Mouse (Mus musculus): ENCODE results near the gene Dcdc2c.

The Dcdc2c gene

DNA sequence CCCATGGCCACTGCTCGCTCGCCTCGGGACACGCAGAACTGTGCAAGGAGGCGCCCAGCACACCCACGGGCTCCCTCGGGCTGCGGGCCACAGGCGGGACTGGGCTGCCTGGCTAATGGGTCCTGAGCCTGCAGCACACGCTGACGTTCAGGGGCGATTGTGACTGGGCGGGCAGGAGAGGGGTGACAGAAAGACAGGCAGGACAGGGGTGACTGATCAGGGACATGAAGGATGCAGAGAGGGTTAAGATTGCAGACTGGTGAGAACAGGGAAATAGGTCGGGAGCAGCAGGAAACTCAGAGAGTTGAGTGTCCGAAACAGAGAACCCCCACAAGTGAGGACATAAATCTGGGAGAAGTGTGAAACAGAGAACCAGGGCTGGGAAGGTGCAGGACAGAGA, at the start of gene Dcdc2c:
Dcdc2c (minus strand) TSS at position 101 of the 400 bp plus-strand sequence.
- no peak for DNase-seq (ENCODE audit: low spot score)

DNA sequence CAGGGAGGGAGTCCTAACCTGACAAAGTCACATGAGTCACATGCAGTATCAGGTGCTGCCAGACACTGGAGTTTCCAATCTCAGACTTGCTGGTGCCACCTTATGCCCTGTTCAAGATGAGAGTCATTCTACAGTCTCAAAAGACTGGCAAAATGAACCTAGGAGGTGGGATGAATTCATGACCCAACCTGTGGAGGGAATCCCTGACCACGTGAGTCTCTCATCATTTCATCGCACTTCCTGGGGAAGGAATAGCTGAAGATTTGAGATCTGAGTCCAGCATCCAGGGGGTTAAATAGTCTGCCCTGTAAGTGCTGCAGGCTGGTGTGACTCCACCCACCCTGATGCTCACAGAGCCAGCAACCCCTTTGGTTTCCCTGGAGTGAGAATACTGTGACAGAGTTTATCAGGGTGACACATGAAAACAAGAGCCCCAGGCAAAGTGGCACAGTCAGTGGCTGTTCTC, 46.4 kb upstream of the Dcdc2c start:
- no peak for DNase-seq (ENCODE audit: low spot score)

DNA sequence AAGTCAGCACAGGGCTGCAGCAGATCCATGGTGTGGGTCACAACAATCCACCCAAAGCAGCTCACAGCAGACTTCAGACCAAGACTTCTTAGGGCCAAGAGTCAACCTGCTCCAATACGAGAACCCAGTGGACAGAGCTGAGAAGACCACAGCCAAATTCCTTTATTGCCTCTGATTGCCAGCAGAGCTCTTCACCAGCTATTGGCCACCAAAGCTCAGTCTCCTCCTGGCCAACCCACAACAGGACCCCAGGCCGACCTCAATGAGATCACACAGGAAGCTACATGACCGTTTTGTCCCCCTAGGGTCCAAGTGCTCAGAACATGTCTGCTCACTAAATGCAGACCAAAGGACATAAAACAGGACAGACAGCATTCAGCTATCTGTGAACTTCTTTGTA, 45.9 kb upstream of the Dcdc2c start:
- DNase-seq (ENCODE audit: low spot score) = no peak

DNA sequence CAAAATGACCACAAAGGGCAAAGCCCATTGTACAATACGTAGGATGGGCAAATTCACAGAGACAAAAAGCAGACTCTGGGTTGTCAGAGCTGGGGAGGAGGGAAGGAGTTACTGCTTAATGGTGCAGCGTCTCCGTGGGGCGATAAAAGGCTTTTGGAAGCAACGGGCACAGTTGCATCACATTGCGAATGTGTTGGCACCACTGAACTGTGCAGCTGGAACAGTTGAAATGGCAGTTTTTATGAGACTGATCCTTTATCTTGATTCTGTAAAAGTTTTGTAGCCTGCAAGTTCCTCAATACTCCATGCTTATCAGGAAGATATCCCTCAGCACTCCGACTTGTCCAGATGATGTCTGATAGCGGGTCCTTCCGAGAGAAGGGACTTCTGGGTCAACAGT, 45.5 kb upstream of the Dcdc2c start:
- DNase-seq (ENCODE audit: low spot score) = no peak

DNA sequence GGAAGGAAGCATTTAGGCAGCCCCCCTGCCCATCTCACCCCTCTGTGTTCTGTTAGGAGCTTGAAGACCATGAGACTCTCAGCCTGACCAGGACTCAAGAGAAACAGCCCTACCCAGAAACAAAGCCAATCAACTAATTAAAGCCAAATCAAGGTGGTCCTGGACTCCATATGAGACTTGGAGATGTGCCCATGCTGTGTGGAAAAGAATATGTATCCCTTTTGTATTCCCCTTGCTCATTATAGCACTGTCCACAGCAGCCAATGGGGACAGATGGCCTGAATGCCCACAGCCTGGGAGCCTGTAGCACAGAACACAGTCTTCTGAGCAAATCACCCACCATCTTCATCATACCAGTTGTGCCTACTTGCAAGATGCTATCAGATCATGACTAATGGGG, 44.7 kb upstream of the Dcdc2c start:
- DNase-seq (ENCODE audit: low spot score) = no peak

DNA sequence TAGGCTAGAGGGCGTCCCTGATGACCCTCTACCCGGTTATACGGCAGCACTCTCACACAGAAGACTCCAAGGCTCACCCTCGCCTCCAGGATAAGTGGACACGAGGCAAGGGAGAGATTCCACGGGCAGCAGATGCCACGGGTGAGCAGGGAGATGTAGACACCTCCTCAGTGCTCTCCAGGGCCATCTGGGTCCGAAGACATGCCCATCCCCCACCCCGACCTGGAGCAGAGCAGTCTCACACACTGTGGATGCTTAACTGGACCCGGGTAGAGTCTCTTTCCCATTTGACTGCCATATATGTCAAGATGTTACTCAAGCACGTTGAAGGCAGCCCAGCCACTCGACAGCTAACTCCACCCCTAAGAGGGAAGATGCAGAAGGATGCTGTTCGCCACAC, 38.2 kb upstream of the Dcdc2c start:
- DNase-seq (ENCODE audit: low spot score) = no peak

DNA sequence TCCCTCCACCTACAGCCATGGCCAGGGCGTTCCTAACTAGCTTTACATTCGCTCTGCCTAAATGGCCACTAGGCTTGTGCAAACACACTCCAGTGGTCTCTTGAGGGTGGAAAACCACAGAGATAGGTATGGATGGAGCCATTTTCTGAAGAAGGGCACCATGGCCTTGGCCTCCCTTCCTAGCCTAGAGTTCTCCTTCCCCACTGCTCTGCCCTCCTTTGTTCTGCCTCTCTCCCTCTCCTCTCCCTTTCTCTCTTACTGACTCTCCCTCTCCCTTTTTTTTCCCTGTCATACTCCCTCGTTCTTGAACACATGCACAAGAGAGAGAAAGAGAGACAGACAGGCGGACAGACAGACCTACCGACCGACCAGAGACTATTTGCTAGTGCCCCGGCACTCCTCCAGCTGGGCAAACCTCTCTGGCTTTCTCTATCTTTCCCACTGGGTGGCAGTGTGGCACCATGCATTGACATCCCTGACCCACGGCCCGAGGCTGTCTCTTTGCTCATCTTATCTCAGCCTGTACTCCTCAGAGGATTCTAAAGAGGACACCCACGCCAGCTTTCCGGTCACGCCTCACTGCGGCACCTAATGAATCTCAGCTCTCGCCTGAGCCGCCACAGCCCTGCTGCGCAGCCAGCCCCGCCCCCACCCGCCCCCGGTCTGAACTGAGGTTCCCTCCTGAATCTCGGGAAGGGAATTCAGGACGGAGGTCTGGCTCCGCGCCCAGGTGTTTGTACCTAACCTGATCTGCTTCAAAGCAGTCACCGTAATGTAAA, 37.1 kb upstream of the Dcdc2c start:
- peak; percentile 92 for DNase-seq (ENCODE audit: low spot score)

DNA sequence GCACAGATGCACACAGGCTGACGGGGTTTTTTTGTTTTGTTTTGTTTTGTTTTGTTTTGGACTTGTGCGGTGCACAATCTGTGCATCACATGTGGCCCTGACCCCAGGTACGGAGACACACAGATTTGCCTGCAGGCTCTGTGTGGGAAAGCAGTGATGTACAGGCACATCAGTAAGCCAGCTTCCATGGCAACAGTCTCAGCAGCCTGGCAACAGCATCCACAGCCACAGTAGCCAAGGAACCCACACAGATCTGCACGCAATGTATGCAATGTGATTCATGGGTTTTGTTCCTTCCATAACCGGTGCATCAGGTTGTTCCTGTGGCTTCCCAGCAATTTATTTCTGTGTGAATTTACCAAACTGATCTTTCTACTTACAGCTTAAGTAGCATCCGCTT, 35.8 kb upstream of the Dcdc2c start:
- peak; percentile 80 for DNase-seq (ENCODE audit: low spot score)

DNA sequence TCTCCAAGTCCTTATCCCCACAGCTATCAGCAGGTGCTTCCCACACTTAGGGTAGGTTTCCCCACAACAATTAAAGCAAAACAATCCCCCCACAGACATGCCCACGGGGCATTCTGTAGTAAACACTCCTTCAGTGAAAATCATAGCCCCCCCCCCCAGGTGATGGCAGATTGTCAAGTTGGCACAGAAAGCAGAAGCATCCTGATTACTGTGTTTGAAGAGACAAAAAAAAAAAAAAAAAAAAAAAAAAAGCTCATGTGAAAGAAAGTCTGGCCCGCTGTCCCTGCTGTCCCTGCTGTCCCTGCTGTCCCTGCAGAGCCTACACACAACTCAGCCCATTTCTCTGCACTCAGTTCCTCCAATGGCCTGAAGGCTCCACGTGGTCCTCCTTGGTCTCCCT, 31.8 kb upstream of the Dcdc2c start:
- DNase-seq (ENCODE audit: low spot score) = no peak

DNA sequence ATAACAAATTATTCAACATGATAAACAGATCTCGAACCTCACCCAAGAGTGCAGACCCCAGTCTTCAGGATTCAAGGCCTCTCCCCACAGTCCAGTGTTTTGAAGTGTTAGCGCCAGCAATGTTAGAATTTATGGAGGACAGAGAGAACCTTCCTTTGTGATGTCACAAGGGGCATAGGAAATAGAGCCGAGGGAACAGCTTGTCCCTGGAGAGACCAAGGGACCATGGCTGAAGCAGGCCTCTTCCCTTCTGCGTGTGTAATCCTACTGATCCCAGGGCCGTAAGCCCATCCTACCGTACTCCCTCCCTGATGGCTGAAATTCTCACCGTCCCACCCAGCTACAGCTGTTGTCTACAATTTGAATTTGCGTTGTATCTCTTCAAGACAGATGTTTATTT, 30.2 kb upstream of the Dcdc2c start, which contains the start of gene Allc:
Allc (minus strand) TSS at position 101 of the 400 bp plus-strand sequence.
- no peak for DNase-seq (ENCODE audit: low spot score)

DNA sequence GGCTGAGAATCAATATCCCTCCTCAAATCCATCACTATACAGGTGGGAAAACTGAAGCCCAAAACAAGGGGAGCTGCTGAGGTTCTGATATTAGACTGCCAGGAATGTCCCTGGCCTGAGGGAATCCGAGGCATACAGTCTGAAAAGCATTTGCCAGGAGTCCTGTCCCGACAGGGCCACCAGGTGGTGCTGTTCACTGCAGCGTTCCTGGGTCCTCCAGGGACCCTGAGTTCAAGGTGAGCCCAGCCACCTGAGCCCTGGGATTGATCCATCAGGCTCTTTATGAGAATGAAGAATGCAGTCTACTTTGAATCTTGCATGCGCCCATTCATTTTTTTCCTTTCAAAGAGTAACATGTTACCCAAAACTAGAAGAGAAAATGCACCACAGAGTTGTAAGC, 26.9 kb upstream of the Dcdc2c start:
- no peak for DNase-seq (ENCODE audit: low spot score)

DNA sequence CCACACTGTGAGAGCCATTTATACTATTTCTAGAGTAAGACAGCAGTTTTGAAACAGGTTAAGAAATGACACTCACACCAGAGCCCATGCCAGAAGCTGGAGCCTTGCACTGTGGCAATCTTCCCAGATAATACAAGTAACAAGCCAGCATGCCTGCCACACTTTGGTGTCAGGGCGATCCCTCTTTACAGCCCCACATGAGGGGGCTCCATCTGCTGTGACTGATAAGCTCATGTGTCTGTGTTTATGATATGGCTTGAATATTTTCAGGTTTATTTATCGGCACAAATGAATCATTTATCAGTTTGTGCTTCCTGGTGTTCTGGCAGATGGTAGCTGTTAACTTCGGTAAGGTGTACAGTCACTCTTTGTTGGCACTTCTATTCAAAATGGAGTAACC, 25.9 kb upstream of the Dcdc2c start:
- no peak for DNase-seq (ENCODE audit: low spot score)

DNA sequence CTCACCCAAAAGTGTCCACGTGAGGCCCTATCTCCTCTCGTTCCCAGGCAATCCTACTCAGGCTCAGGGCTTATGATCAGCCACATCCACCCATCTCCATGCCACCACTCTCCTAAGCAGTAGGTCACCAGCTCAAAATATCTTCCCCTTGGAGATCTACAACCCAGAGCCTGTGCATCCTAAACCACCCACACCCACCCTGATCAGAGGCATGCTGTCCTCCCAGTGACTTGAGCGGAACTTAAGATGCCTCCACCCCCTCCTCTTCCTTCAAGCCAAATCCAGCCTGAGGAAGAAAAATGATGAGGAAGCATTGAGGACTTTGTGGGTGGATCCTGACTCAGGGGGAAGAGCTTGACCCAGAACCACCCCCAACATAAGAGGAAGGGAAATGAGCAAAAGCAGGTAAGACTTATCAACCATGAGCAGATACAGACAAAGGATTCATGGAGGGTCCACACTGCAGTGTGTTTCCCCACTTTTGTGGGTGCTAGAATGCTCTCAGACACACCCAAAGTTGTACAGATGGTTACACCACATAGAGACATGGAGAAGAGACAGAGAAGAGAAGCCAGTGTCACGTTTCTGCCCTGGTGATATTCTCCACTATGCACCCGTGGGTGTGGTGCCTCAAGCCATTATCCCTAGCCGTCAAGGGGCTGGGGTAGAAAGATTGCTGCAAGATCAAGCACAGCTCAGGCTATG, 23.3 kb upstream of the Dcdc2c start:
- no peak for DNase-seq (ENCODE audit: low spot score)

DNA sequence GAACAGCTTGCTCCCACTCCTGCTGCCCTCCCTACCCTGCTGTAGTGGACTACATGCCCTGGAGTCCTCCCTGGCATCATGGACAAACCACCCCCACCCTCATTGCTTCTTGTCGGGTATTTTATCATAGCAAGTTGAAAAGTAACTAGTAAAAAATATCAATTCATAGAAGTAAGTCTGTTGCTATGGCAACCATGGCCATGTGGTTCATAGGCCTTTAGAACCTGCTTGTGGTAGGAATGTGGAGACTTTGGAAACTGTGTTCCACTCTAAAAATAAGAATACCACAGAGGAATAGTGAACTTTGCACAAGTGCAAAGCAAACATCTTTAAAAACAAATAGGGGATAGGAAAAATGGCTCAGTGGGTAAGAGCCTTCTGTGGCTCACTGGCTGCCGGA, 20.0 kb upstream of the Dcdc2c start:
- DNase-seq (ENCODE audit: low spot score) = no peak

DNA sequence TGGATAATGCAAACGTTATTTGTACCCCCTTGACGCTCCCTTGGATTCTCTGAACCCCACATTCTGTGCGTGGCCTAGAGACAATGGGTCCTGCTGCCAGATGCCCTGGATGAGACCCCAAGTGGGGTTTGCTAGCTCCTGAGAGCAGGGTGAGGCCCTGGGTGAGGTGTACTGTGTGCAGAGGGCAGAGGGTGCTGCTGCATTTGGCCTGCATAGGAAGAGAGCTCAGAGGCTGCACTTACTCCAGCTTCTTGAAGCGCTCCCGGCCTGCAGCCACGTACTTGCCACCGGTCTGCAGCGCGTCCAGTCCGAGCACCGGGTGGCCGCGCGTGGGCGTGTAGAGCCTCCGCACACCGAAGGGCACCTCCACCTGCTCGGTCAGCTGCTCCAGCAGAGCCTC, 424 bp downstream of the Dcdc2c start:
- DNase-seq (ENCODE audit: low spot score) = no peak

DNA sequence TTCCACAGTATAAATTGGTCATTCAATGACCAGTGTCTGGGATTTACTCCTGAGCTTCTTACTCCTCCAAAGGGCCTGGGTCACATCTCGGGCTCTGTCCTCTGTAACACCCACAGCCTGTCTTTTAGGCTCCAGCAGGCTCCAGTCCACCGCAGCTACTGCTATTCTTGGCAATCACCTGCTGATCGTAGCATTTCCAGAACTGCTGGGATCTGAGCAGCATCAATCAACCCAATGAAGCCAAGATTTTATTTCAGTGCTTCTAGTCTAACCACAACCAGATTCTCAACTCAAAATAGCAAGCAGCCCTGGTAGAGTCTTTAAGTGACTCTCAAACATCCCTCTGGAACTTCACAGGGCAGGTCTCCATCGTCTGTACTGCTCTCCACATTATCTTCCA, 3.3 kb downstream of the Dcdc2c start:
- DNase-seq (ENCODE audit: low spot score) = no peak

DNA sequence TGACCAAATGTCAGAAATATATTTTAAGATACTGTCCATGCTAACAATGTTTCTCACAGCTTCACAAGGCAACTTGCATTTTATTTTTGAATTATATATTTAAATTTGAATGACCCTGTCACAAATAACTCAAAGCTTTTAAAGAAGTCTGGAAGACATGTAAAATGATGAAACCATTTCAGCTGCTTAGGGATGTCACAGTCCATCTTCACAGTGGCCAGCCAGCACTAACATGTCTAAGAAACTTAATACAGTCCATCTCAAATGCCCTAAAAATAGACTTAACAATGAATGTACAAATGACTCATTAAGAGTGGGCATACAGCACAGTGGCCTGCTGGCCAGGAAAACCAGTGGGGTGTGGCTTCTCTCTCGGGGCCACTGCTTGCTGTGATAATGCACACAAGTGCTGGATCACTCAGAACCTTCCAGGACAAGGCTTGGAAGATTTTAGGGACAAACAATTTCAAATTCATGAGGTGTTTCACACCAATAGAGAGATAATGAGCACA, 37.9 kb downstream of the Dcdc2c start:
- no peak for DNase-seq (ENCODE audit: low spot score)

DNA sequence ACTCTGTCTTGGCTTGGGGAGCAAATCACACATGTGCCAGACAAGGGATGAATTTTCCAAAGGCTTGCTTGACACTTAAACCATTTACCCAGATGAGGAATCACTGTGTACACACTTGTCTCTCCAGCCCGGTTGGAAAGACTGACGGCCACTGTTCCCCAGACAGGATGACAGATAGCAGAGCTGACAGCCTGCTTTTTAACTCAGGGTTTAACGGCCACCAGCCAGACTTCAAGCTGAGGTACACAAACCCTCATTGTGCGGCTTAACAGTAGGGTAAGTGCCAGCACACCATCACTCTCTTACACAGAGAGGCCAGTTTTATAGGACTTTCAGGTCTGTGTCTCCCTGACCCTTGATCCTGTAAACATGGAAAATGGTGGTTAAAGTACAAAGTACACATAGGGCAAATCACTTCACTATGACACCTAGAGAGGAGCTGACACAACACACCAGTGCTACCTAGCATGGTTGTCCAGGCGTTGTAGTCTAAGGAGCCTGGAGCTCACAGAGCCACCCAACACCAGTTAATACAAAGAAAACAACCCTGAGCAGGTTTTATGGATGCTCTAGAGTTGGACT, 42.4 kb downstream of the Dcdc2c start:
- no peak for DNase-seq (ENCODE audit: low spot score)

DNA sequence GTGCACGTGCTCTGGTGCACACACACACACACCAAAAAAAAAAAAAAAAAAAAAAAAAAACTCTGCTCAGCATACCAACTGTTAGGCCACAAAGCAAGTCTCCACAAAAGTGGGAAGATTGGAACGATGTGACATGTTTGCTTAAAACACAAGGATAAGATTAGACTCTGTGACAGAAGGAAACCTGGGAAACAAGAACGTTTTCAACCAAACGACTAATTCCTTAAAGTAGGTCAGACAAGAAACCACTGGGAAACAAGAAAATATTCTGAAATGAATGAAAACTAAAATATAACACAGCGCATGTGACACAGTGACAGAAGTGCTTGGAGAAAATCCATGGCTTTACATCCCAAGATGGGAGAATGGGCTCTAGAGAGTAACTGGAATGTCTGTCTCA, 57.9 kb downstream of the Dcdc2c start:
- no peak for DNase-seq (ENCODE audit: low spot score)

DNA sequence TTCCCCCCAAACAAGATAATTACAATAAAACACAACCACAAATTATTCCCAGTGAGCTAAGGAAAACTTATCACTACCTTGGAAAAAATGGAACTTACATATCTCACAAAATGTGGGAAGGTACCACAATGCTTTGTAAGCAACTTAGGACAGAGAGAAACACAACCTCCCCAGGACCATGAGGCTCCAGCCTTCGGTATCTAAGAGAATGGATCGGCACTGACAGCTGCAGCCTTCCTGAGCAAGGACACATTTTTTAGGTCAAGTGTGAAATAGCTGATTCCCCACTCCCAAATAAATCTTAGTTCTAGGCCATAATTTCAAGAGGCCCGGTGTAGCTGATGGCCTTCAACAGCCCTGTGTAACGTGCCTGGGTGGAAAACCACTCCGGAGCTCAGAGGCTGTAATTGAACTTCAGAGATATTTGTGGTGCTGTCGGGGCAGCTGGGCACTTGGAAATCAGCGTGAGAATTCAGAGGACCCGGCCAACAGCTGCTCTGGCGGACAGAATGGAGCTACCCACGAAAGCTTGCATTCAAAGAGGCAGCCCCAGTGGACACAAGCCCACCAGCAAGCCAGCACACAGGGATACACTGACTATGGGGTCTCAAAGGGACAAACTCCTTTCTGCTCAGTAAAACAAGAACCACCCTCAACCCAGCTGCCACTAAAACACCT, 69.6 kb downstream of the Dcdc2c start:
- DNase-seq (ENCODE audit: low spot score) = no peak

DNA sequence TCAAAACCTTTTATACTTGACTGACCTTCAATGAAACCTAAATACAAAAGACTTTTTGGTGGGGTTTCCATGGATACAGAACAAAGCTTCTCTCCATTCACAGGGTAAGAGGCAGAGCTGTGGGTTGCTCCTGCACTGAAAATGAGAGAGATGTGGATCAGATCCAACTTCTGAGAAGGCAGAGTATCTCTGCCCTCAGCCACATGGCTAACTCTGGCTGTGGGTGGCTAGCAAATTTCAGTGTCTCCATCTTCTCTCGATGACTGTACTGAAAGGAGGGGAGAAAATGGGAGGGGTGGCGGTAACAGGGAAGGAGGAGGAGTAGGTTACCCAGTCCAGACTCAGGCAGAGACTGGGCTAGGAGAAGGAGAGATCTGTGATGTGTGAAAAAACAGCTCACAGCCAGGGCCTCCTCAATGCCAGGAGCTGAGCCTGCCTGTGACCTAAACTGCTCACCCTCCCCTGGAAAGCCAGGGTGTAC, 91.2 kb downstream of the Dcdc2c start:
- peak; percentile 3 for DNase-seq (ENCODE audit: low spot score)

DNA sequence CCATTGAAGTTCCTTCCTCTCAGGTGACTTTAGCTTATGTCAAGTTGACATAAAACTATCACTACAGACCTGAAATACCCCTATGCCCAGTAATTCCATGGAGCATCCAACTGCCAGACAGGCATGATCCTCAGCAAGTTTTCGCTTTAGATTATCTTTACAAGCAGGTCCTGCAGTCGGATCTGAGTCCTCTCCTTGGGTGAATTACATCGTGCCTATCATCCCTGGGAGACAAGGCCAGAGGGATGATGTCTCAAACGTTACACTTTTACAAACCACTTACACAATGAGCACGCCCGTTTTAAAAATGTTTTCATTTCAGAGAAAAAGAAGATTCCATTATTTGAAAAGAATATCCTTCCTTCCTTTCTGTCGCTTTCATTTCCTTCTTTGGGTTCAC, 91.7 kb downstream of the Dcdc2c start:
- no peak for DNase-seq (ENCODE audit: low spot score)

Measured in layer of hippocampus, adult 11-12 months (tissue).